Mouse (Mus musculus): ENCODE measurements at regions not wholly inside any gene's neighbourhood (a gene's known extent, or its start where the extent isn't known, plus 50 kb on each side); places are given as distances from the start of the nearest gene placed in this dataset.

- CTCF ChIA-PET, result interaction anchor here in 1 of 4 experiments (0.7 kb wide), 1 partner anchor 644 kb away, joined by 3 read pairs; no protein-coding TSS in a partner anchor
- POLR2A ChIA-PET, result no interaction called here
Observed at GRCm38 (mm10) chr9:118302785-118303384, 152.9 kb upstream of the Cmc1 start.

GRCm38 (mm10) chr9:118318357-118319140, 159.5 kb upstream of the Eomes start:
- POLR2A ChIA-PET, result interaction anchor here in 2 of 4 experiments (0.6 kb wide), 2 partner anchors 126 to 841 kb away, joined by 3 to 4 read pairs; no protein-coding TSS in a partner anchor
- CTCF ChIA-PET, result no interaction called here

- CTCF ChIA-PET, result no interaction called here
- POLR2A ChIA-PET, result no interaction called here
Observed at GRCm38 (mm10) chr9:118323796-118324195, 154.2 kb upstream of the Eomes start.

GRCm38 (mm10) chr9:118326656-118327055, 151.4 kb upstream of the Eomes start:
- ChIA-PET CTCF (no interaction called here), POLR2A (interaction anchor here in 1 of 4 experiments (1.1 kb wide), 1 partner anchor 9 kb away, joined by 3 read pairs; no protein-coding TSS in a partner anchor)

- CTCF ChIA-PET, result no interaction called here
- POLR2A ChIA-PET, result no interaction called here
Observed at GRCm38 (mm10) chr9:118327904-118328303, 150.1 kb upstream of the Eomes start.

- POLR2A ChIA-PET, result interaction anchor here in 1 of 4 experiments (0.9 to 1.0 kb wide), 2 partner anchors 64 to 138 kb away, joined by 3 read pairs; no protein-coding TSS in a partner anchor
- CTCF ChIA-PET, result interaction anchor here in 2 of 4 experiments (1.4 kb wide), 2 partner anchors 148 to 173 kb away, joined by 3 read pairs; no protein-coding TSS in a partner anchor
Observed at GRCm38 (mm10) chr9:118341401-118341800, 136.6 kb upstream of the Eomes start.

GRCm38 (mm10) chr9:118354911-118355310, 123.1 kb upstream of the Eomes start:
- POLR2A ChIA-PET, result interaction anchor here (0.6 to 2.9 kb wide), 22 partner anchors 8 to 543 kb away, joined by 3 to 21 read pairs (median 4); partner anchors contain the start of gene Eomes (in 1 of the 4)
- CTCF ChIA-PET, result interaction anchor here in 3 of 4 experiments (0.8 to 3.2 kb wide), 6 partner anchors 38 to 178 kb away, joined by 3 to 23 read pairs (median 4); no protein-coding TSS in a partner anchor

- ChIA-PET CTCF (no interaction called here), POLR2A (interaction anchor here in 1 of 4 experiments (1.5 kb wide), 1 partner anchor 316 kb away, joined by 4 read pairs; no protein-coding TSS in a partner anchor)
Observed at GRCm38 (mm10) chr9:118357406-118357805, 120.6 kb upstream of the Eomes start.

GRCm38 (mm10) chr9:118363929-118364328, 114.1 kb upstream of the Eomes start:
- POLR2A ChIA-PET, result interaction anchor here in 1 of 4 experiments (3.2 kb wide), 1 partner anchor 9 kb away, joined by 7 read pairs; no protein-coding TSS in a partner anchor
- CTCF ChIA-PET, result no interaction called here

GRCm38 (mm10) chr9:118365431-118365830, 112.6 kb upstream of the Eomes start:
- POLR2A ChIA-PET, result interaction anchor here in 2 of 4 experiments (0.6 to 3.2 kb wide), 6 partner anchors 11 to 1612 kb away, joined by 3 to 7 read pairs (median 4); no protein-coding TSS in a partner anchor
- CTCF ChIA-PET, result interaction anchor here in 1 of 4 experiments (0.9 kb wide), 1 partner anchor 124 kb away, joined by 3 read pairs; no protein-coding TSS in a partner anchor

GRCm38 (mm10) chr9:118367314-118367713, 110.7 kb upstream of the Eomes start:
- POLR2A ChIA-PET, result interaction anchor here in 1 of 4 experiments (0.9 to 1.1 kb wide), 2 partner anchors 14 to 59 kb away, joined by 3 read pairs; no protein-coding TSS in a partner anchor
- CTCF ChIA-PET, result interaction anchor here in 1 of 4 experiments (0.6 kb wide), 1 partner anchor 1008 kb away, joined by 3 read pairs; no protein-coding TSS in a partner anchor

- CTCF ChIA-PET, result interaction anchor here in 2 of 4 experiments (0.5 to 1.8 kb wide), 2 partner anchors 79 to 202 kb away, joined by 3 to 4 read pairs; no protein-coding TSS in a partner anchor
- POLR2A ChIA-PET, result interaction anchor here in 1 of 4 experiments (1.3 kb wide), 1 partner anchor 15 kb away, joined by 3 read pairs; no protein-coding TSS in a partner anchor
Observed at GRCm38 (mm10) chr9:118370581-118370980, 107.4 kb upstream of the Eomes start.

- ChIA-PET CTCF (interaction anchor here in 1 of 4 experiments (1.9 kb wide), 1 partner anchor 115 kb away, joined by 5 read pairs; no protein-coding TSS in a partner anchor), POLR2A (interaction anchor here in 1 of 4 experiments (1.5 kb wide), 1 partner anchor 18 kb away, joined by 3 read pairs; no protein-coding TSS in a partner anchor)
Observed at GRCm38 (mm10) chr9:118374680-118375079, 103.3 kb upstream of the Eomes start.

GRCm38 (mm10) chr9:118379055-118379454, 99.0 kb upstream of the Eomes start:
- POLR2A ChIA-PET, result interaction anchor here in 2 of 4 experiments (0.5 to 1.4 kb wide), 3 partner anchors 11 to 217 kb away, joined by 4 to 6 read pairs (median 5); no protein-coding TSS in a partner anchor
- CTCF ChIA-PET, result interaction anchor here in 1 of 4 experiments (1.4 kb wide), 1 partner anchor 110 kb away, joined by 3 read pairs; no protein-coding TSS in a partner anchor

GRCm38 (mm10) chr9:118382532-118382931, 95.5 kb upstream of the Eomes start:
- POLR2A ChIA-PET, result interaction anchor here in 1 of 4 experiments (1.0 kb wide), 1 partner anchor 13 kb away, joined by 4 read pairs; no protein-coding TSS in a partner anchor

GRCm38 (mm10) chr9:118384610-118385009, 93.4 kb upstream of the Eomes start:
- ChIA-PET POLR2A (interaction anchor here in 1 of 4 experiments (1.2 kb wide), 1 partner anchor 93 kb away, joined by 3 read pairs; no protein-coding TSS in a partner anchor), CTCF (no interaction called here)

More at GRCm38 (mm10) chr9:118382532-118382931, 95.5 kb upstream of the Eomes start:
- CTCF ChIA-PET, result interaction anchor here in 1 of 4 experiments (0.6 kb wide), 1 partner anchor 70 kb away, joined by 4 read pairs; no protein-coding TSS in a partner anchor

- ChIA-PET POLR2A (interaction anchor here in 3 of 4 experiments (0.6 to 4.3 kb wide), 8 partner anchors 9 to 92 kb away, joined by 3 to 32 read pairs (median 4); no protein-coding TSS in a partner anchor), CTCF (interaction anchor here in 1 of 4 experiments (0.7 kb wide), 1 partner anchor 18 kb away, joined by 4 read pairs; no protein-coding TSS in a partner anchor)
Observed at GRCm38 (mm10) chr9:118387631-118388030, 90.4 kb upstream of the Eomes start.

Data from embryonic stem cell, embryonic (primary cell).